Mouse (Mus musculus) limb, embryonic 15.5 days (tissue): ENCODE measurements around the gene Bmp10. TPM values are rescaled to one million over a fixed set of nuclear protein-coding genes. Genes with fewer than 3 reads are reported as not detected.

ENCODE experiments used
- ATAC-seq: fragments of 200-750 bp; cut with Nextera tagmentation; 2 replicates; pipeline ENCODE4 v1.8.0; 2017; ENCODE audit warnings: low read depth, moderate TSS enrichment; ENCODE audit not compliant: insufficient number of reproducible peaks, low FRiP score, low TSS enrichment
- H3K27ac ChIP-seq: fragments of 300-500 bp; sonication (generic); 2 replicates; pipeline ENCODE4 v1.5.1; 2015; ENCODE audit warnings: moderate library complexity, mild to moderate bottlenecking, inconsistent platforms
- H3K27me3 ChIP-seq: fragments of 300-500 bp; sonication (generic); 2 replicates; pipeline ENCODE4 v1.6.1; 2015; ENCODE audit warnings: inconsistent platforms
- H3K36me3 ChIP-seq: fragments of 300-500 bp; sonication (generic); 2 replicates; pipeline ENCODE4 v1.6.1; 2015; ENCODE audit warnings: inconsistent platforms
- H3K4me1 ChIP-seq: fragments of 300-500 bp; sonication (generic); 2 replicates; pipeline ENCODE4 v1.6.1; 2015; ENCODE audit warnings: inconsistent platforms
- H3K4me2 ChIP-seq: fragments of 300-500 bp; sonication (generic); 2 replicates; pipeline ENCODE4 v1.6.1; 2015; ENCODE audit warnings: mild to moderate bottlenecking, inconsistent platforms
- H3K4me3 ChIP-seq: fragments of 300-500 bp; sonication (generic); 2 replicates; pipeline ENCODE4 v1.5.1; 2015; ENCODE audit warnings: mild to moderate bottlenecking, inconsistent platforms
- H3K9ac ChIP-seq: fragments of 300-500 bp; sonication (generic); 2 replicates; pipeline ENCODE4 v1.6.1; 2015; ENCODE audit warnings: inconsistent platforms
- H3K9me3 ChIP-seq: fragments of 300-500 bp; sonication (generic); 2 replicates; pipeline ENCODE4 v1.6.1; 2016; ENCODE audit warnings: inconsistent platforms
- WGBS: fragments of 180-500 bp; shearing (Covaris S2); methylation state at CpG from one replicate; pipeline ENCODE4 v1.1.7; 2015; 5-methylcytosine and 5-hydroxymethylcytosine counted together
- polyA plus RNA-seq: library from polyadenylated mRNA; unstranded; fragments of >200 nt; fragmentation: Nextera tagmentation; extraction: Ambion mirVana; gene quantifications from 2 replicates; pipeline ENCODE4 v1.2.1, GENCODE M21; 2015

Gene Bmp10
- polyA plus RNA-seq = not detected in 2 replicates

DNA sequence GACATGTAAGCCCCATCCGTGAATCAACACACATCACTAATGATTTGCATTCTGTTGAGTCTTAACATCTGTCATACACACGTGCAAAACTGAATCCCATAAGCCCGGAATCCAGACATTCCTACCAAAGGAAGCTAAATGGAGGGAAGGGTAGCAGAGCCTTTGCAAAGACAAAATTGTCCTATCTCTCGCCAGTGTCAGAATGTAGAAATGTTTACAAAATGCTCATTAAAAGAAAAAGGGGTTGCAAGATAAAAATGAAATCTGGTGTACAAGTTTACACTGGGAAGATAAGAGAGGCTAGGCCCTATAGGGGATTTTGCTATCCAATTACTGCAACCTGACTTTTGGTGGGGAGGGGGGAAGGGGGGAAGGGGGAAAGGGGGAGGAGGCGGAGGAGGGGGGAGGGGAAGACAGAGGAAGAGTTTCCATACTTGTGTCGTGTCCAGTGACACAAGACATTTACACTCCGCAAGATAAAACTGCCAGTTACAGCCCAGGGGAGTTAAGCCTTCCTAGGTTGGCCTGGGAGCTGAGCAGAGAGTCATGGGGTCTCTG lies at the start of gene Bmp10:
Bmp10 (plus strand) TSS at position 508 of the 558 bp plus-strand sequence.
- 60% methylated on average over 7 of the region's 7 CpGs for WGBS
- H3K4me3 ChIP-seq = no peak within 1 kb of the TSS
- H3K4me1 ChIP-seq = no peaks in the 10 kb centered on the region
- no peaks in the 10 kb centered on the region for H3K9me3 ChIP-seq
- no peaks in the 10 kb centered on the region for H3K27me3 ChIP-seq
- ATAC-seq = no peak
- H3K4me2 ChIP-seq = no peak within 1 kb of the TSS
- no peak within 1 kb of the TSS for H3K27ac ChIP-seq
- no peaks in the 10 kb centered on the region for H3K36me3 ChIP-seq
- H3K9ac ChIP-seq = no peak within 1 kb of the TSS

DNA sequence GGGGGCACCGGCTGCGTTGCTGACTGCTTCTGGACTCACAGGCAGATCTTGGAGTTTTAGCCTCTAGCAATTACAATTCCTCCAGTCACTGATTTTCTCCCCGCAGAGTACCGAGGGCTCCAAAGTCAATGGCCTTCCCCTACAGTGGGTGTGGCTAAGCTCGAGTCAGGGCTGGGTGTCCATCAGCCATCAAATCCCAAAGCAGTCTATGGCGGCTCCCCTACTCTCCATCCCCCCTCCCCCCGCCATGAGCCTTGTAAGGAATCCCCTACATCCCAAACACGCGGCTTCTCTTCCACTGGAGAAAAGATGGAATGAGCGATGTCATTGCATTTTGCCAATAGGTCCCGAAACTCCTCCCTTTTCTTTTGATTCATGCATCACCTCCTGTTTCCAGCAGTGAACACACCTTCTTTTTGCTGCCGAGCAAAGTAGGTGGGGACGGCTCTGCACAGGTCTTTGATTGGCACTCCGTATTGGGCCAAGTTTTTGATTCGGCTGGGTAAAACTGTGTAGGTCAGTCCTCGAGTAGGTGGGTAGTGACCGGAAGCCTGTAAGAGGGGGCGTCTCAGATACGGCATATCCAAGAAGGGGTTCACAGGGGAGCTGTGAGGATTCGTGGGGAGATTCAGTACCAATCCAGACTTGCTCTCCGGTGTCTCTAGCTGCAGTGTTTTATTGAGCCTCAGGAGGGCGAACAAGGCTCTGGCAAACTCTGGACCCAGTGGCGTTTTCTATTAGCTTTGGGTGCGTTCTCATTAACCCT lies 44.7 kb upstream of the Bmp10 start:
- H3K27ac ChIP-seq = no peak overlapping the region
- no peaks in the 10 kb centered on the region for H3K9me3 ChIP-seq
- no peak overlapping the region for H3K9ac ChIP-seq
- peak overlapping the region; percentile 59 for H3K4me2 ChIP-seq
- ATAC-seq = no peak
- peak overlapping the region; percentile 32 for H3K4me3 ChIP-seq
- peaks cover 11% of the 10 kb centered on the region; the same call in 1 of the 2 replicates for H3K4me1 ChIP-seq
- 10% methylated on average over 24 of the region's 24 CpGs for WGBS
- no peaks in the 10 kb centered on the region for H3K36me3 ChIP-seq
- peaks cover 6% of the 10 kb centered on the region; the same call in 1 of the 2 replicates for H3K27me3 ChIP-seq

DNA sequence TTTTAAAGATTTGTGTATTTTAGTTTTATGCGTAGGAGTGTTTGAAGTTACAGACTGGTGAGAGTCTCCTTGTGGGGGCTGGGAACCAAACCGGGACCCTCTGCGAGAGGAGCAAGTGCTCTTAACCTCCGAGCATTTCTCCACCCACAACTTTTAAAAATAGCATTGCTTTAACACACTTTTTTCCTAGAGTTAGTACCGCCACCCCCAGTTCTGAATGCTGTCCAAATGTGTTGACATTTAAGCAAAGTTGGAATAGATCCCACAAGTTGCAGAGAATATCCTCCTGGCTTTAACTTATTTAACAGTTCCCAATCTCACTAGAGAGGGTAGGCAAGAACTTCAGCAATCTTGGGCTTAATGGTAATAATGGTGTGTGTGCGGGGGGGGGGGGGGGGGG lies 44.0 kb upstream of the Bmp10 start:
- 36% methylated on average over 5 of the region's 6 CpGs for WGBS
- H3K36me3 ChIP-seq = no peaks in the 10 kb centered on the region
- H3K4me2 ChIP-seq = peak overlapping the region; percentile 59
- no peak overlapping the region for H3K9ac ChIP-seq
- no peaks in the 10 kb centered on the region for H3K9me3 ChIP-seq
- no peak for ATAC-seq
- H3K4me3 ChIP-seq = peak overlapping the region; percentile 32; the same call in 1 of the 2 replicates
- H3K27me3 ChIP-seq = peaks cover 6% of the 10 kb centered on the region; the same call in 1 of the 2 replicates
- H3K27ac ChIP-seq = no peak overlapping the region
- H3K4me1 ChIP-seq = peaks cover 11% of the 10 kb centered on the region; the same call in 1 of the 2 replicates

DNA sequence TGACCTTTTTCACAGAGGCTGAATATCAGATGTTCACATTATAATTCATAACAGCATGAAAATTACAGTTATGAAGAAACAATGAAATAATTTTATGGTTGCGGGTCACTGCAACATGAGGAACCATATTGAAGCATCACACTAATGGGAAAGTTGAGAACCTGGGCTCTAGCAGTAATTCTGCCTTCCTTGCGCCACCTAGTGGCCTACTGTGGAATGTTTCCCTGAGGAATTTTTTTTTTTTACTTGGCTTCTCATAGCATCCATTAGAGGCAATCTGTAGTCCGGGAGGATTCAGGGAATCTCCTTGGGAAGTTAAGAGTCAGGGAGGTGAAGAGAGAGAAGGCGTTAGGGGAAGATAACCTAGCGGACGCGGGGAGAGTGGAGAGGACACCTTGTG lies 42.6 kb upstream of the Bmp10 start:
- Histone ChIP-seq H3K9ac (no peak overlapping the region), H3K4me1 (peaks cover 11% of the 10 kb centered on the region; the same call in 1 of the 2 replicates), H3K4me3 (no peak overlapping the region), H3K4me2 (no peak overlapping the region), H3K27me3 (no peaks in the 10 kb centered on the region; the same call in 1 of the 2 replicates), H3K9me3 (no peaks in the 10 kb centered on the region), H3K27ac (no peak overlapping the region), H3K36me3 (no peaks in the 10 kb centered on the region)
- WGBS = 12% methylated on average over 7 of the region's 7 CpGs
- no peak for ATAC-seq

DNA sequence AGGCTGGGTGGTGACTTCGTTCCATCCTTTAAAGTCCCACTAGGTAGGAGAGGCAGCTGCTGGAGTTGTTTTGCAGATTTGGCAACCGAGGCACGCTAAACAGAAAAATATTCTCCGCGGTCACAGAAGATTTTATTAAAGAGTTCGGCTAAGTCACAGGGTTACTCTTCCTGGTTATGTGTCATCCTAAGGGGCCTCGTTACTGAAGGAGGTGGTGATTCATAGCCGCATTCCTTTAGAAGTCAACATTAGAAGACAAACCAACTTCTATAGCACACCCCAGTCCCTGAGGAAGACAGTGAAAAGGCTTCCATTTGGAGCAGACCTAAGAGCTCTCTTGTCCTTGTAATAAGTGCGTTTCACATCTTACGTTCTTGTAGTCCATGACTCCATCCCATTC lies 42.1 kb upstream of the Bmp10 start:
- H3K4me3 ChIP-seq = no peak overlapping the region
- WGBS = 75% methylated on average over 10 of the region's 10 CpGs
- ATAC-seq = no peak

DNA sequence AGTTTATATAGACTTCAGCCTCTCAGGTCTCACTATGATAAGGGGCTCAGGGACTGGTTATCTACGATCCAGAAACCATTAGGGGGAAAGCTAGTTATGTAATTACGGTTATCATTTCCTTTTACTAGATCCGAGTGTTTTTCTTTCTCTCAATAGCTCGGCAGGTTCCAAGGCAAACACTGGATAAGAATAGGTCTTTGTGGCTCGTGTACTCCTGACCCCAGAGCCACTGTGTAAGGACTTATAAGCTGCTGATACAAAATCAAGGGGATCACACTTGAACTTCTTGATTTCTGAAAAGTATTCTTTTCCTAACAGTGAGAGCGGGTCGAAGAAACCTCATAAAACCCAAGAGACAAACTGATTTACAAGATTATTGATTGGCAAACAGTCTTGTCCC lies 39.9 kb upstream of the Bmp10 start, which contains the start of gene Gkn3:
Gkn3 (minus strand) TSS at position 59 of the 400 bp plus-strand sequence.
- ATAC-seq = no peak
- no peaks in the 10 kb centered on the region; the same call in 1 of the 2 replicates for H3K27me3 ChIP-seq
- no peak within 1 kb of the TSS for H3K9ac ChIP-seq
- H3K4me1 ChIP-seq = peaks cover 10% of the 10 kb centered on the region; the same call in 1 of the 2 replicates
- 70% methylated on average over 7 of the region's 7 CpGs for WGBS
- no peaks in the 10 kb centered on the region for H3K9me3 ChIP-seq
- H3K4me2 ChIP-seq = no peak within 1 kb of the TSS
- H3K27ac ChIP-seq = no peak within 1 kb of the TSS
- H3K4me3 ChIP-seq = no peak within 1 kb of the TSS
- H3K36me3 ChIP-seq = no peaks in the 10 kb centered on the region

More for the DNA sequence above, 42.1 kb upstream of the Bmp10 start:
- no peak overlapping the region for H3K4me2 ChIP-seq
- H3K4me1 ChIP-seq = peaks cover 11% of the 10 kb centered on the region; the same call in 1 of the 2 replicates
- H3K27ac ChIP-seq = no peak overlapping the region
- no peaks in the 10 kb centered on the region for H3K36me3 ChIP-seq
- H3K27me3 ChIP-seq = no peaks in the 10 kb centered on the region; the same call in 1 of the 2 replicates
- no peak overlapping the region for H3K9ac ChIP-seq
- H3K9me3 ChIP-seq = no peaks in the 10 kb centered on the region

DNA sequence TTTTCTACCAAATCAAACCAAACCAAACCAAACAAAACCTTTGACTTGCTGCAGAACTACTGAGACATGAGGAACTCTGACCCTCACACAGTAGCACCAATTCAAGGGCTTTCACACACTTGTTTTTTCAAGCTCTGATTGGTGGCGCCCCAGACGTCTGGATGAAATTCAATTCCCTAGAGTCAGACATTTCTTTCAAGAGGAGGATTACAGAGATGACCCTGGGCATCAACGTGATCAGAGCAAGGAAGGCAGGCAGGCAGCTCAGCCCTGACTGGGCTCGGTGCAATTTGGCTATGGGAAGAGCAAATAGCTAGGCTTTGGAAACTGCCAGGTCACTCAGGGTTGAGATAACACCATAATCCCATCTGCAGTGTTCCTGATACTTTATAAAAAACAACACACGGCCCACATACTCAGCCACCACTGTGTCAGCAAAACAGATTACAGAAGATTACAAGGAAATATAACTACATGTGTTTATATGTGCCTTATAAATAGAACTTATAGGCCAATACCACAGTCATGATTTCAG lies 39.3 kb upstream of the Bmp10 start:
- Histone ChIP-seq H3K4me3 (no peak overlapping the region), H3K36me3 (no peaks in the 10 kb centered on the region), H3K4me1 (peaks cover 4% of the 10 kb centered on the region; the same call in 1 of the 2 replicates), H3K9me3 (no peaks in the 10 kb centered on the region), H3K4me2 (no peak overlapping the region), H3K9ac (no peak overlapping the region), H3K27ac (no peak overlapping the region), H3K27me3 (no peaks in the 10 kb centered on the region; the same call in 1 of the 2 replicates)
- WGBS = 32% methylated on average over 5 of the region's 5 CpGs
- ATAC-seq = no peak

DNA sequence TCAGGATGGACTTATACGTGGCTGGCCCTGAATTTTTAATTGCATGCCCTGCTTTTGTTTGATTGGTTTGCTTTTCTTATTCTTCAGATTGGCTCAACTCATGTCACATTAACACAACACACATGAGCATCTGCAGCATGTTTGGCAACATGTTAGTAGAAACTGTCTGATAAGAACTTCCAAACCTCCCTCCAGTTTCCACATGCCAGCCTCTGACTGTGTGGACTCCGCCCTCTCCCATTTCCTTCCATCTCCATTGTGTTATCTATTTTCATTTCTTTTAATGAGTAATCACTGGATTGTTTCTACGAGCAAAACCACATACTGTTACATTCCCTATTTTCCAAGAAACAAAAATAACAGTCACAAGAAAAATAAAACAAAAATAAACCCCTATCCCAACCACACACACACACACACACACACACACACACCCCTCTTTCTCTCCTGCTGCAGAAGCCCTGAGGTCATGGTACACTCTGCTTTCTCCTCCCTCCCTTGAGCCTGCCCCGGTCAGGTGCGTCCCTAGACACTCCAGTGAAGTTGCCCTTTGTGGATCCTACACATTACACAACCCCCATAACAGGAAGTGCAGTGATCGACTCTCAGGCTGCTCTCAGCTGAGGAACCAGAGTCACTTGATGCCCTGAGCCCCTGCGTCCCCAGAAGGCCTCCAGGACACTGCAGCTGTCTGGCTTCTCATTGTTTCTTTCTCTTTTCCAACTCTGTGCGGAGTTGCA lies 35.2 kb upstream of the Bmp10 start:
- Histone ChIP-seq H3K9ac (no peak overlapping the region), H3K27me3 (no peaks in the 10 kb centered on the region), H3K9me3 (no peaks in the 10 kb centered on the region), H3K4me3 (no peak overlapping the region), H3K4me2 (no peak overlapping the region), H3K27ac (no peak overlapping the region), H3K36me3 (no peaks in the 10 kb centered on the region), H3K4me1 (no peaks in the 10 kb centered on the region)
- 61% methylated on average over 8 of the region's 8 CpGs for WGBS
- ATAC-seq = no peak

DNA sequence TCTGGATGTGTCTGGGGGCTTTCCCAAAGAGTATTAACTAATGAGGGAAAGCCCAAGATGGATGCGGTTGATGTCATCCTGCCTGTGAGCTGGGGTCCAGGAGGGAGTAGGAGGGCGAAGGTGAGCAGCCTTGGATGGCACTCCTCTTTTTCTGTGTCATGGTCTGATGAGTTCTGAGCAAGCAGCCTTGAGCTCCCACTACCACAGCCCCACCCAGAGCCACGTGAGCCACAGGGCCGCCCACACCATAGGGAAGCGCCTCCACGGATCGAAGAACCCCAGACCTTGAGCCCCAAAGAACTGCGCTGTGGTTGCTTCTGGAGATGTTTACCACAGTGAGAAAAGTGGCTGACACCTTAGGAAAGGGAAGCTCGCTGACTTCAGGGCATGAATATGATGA lies 34.0 kb upstream of the Bmp10 start:
- H3K4me1 ChIP-seq = no peaks in the 10 kb centered on the region

DNA sequence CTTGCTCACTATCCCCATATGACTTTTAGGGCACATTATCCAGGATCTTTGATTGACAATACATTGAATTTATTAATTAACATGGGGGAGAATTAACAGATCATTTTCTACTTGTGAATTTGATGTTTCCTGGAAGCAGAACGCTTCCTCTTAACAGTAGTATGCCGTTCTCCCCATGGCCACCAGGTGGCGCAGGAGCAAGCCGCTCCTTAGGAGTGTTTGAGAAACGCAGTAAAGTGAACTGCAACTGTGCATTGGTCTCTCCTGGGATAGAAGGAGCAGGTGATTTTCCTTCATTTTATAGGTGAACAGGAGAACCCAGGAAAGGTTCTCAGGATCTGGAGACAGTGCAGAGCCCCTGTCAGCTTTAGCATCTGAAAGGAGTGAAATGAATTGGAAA lies 29.7 kb upstream of the Bmp10 start:
- Histone ChIP-seq H3K9ac (no peak overlapping the region), H3K27ac (no peak overlapping the region), H3K36me3 (no peaks in the 10 kb centered on the region), H3K4me2 (no peak overlapping the region), H3K9me3 (no peaks in the 10 kb centered on the region), H3K27me3 (no peaks in the 10 kb centered on the region), H3K4me3 (no peak overlapping the region), H3K4me1 (no peaks in the 10 kb centered on the region)
- under 1% methylated on average over 5 of the region's 5 CpGs for whole genome bisulfite sequencing
- ATAC-seq = no peak

More for the DNA sequence above, 34.0 kb upstream of the Bmp10 start:
- WGBS = 84% methylated on average over 9 of the region's 9 CpGs
- H3K27me3 ChIP-seq = no peaks in the 10 kb centered on the region
- H3K9me3 ChIP-seq = no peaks in the 10 kb centered on the region
- no peak overlapping the region for H3K4me2 ChIP-seq
- no peak overlapping the region for H3K9ac ChIP-seq
- no peak overlapping the region for H3K4me3 ChIP-seq
- no peak for ATAC-seq
- no peaks in the 10 kb centered on the region for H3K36me3 ChIP-seq
- H3K27ac ChIP-seq = no peak overlapping the region

DNA sequence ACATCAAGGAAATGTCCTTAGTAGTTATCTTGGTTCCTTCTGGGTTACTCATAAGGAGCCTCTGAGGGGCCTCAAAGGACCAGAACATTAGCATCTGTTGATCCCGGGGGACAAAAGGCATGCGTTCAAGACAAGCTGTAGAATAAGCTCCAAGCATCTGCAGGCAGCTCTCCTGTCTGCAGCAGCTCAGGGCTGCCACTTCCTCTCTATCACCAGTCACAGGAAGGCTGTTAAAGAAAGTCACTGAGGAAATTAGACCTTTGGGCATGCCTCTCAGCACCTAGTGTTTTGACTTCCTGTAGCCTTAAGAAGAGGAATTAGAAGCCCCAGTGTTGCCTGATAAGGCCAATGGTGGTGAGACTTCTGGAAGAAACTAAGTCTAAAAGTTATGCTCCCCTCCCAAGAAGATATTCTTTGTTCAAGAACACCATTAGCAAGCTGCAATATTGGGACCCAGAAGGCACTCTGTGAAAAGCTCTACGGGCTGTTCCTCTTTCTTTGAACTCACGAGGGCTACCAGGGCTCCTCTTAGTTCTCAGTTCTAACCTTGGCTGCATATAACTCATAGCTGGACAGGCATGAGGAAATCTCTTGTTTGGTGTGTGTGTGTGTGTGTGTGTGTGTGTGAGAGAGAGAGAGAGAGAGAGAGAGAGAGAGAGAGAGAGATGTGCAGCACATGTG lies 28.8 kb upstream of the Bmp10 start:
- no peak overlapping the region for H3K4me3 ChIP-seq
- H3K36me3 ChIP-seq = no peaks in the 10 kb centered on the region
- H3K9ac ChIP-seq = no peak overlapping the region
- 54% methylated on average over 4 of the region's 4 CpGs for WGBS
- no peak overlapping the region for H3K27ac ChIP-seq
- no peaks in the 10 kb centered on the region for H3K27me3 ChIP-seq
- ATAC-seq = no peak
- no peaks in the 10 kb centered on the region for H3K4me1 ChIP-seq
- no peaks in the 10 kb centered on the region for H3K9me3 ChIP-seq
- no peak overlapping the region for H3K4me2 ChIP-seq
